In the genomic region with DNA sequence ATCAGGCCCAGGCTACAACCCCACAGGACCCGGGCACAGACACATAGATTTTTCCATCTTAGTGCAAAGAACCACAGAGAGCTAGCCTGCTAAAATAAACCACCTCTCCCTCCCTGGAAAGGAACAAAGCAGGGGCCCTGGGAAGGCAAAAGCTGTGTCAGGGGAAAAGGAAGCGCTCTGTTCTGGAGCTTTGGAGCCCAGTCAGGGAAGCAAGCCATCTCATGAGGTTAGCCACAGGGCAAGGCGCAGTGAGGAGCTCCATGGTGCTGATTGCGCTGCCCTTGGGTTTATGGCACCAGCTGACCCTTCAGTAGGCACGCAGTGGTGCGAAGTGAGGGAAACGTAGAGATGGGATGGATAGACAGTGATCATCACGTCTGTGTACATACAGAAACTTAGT, we compare ENCODE assay signal across 21 mouse cellular contexts. TPM values are rescaled to one million over a fixed set of nuclear protein-coding genes. Genes with fewer than 3 reads are reported as not detected.
DNase-seq lines count a peak whose midpoint lies in the region; ATAC-seq and TF ChIP-seq lines count a peak whose summit lies in the region.
"Had no signal": no experiment of that assay in that cellular context is flagged by ENCODE, and none has a peak within 500 bp of the region (broad histone marks: within the 10 kb centered on the region; RNA-seq: fewer than 3 reads in every experiment).

No protein-coding gene starts in this region.

- no peak overlapping the region for H3K9ac ChIP-seq in liver, embryonic 12.5 days
- no peak overlapping the region for H3K9ac ChIP-seq in liver, postnatal 0 days (replicated peaks)
- H3K9ac ChIP-seq: forebrain, embryonic 15.5 days; kidney, embryonic 15.5 days had no signal

- no peaks in the 10 kb centered on the region for H3K9me3 ChIP-seq in heart, embryonic 10.5 days
- no peaks in the 10 kb centered on the region for H3K9me3 ChIP-seq in liver, embryonic 12.5 days (replicated peaks)
- H3K9me3 ChIP-seq in liver, postnatal 0 days (ENCODE audit: low read length), result no peaks in the 10 kb centered on the region
- H3K9me3 ChIP-seq: forebrain, embryonic 15.5 days; hindbrain, embryonic 10.5 days; kidney, embryonic 15.5 days; limb, embryonic 10.5 days had no signal

- no peak for TF ChIP-seq EP300 in liver, postnatal 0 days (IDR thresholded peaks at IDR 0.05; ENCODE audit: low read depth)

- H3K4me1 ChIP-seq in heart, embryonic 10.5 days, result peaks cover 23% of the 10 kb centered on the region
- H3K4me1 ChIP-seq in liver, embryonic 12.5 days, result peaks cover 56% of the 10 kb centered on the region
- peaks cover 3% of the 10 kb centered on the region; the same call in 1 of the 2 replicates for H3K4me1 ChIP-seq in liver, postnatal 0 days (ENCODE audit: insufficient read depth)
- H3K4me1 ChIP-seq: forebrain, embryonic 15.5 days had no signal

- H3K36me3 ChIP-seq in heart, embryonic 10.5 days, result no peaks in the 10 kb centered on the region
- H3K36me3 ChIP-seq in liver, embryonic 12.5 days, result no peaks in the 10 kb centered on the region
- no peaks in the 10 kb centered on the region for H3K36me3 ChIP-seq in liver, postnatal 0 days (replicated peaks; ENCODE audit: insufficient read depth, low read length)
- H3K36me3 ChIP-seq: forebrain, embryonic 15.5 days; hindbrain, embryonic 10.5 days; kidney, embryonic 15.5 days; limb, embryonic 10.5 days had no signal

- peak overlapping the region; percentile 37; the same call in 1 of the 2 replicates for H3K27ac ChIP-seq in heart, embryonic 10.5 days
- H3K27ac ChIP-seq in liver, embryonic 12.5 days, result 0 out of 2 replicates have a peak overlapping the region, but pooled peaks have one; percentile 3
- no peak overlapping the region for H3K27ac ChIP-seq in liver, postnatal 0 days (ENCODE audit: low read depth)
- peak overlapping the region; percentile 83 for H3K27ac ChIP-seq in gastrocnemius, adult 2 months
- H3K27ac ChIP-seq: forebrain, embryonic 15.5 days; hindbrain, embryonic 10.5 days; hindbrain, postnatal 0 days; kidney, embryonic 15.5 days; left cerebral cortex, adult 2 months; limb, embryonic 10.5 days had no signal

- intact Hi-C loops in gastrocnemius, adult 2 months (cut with DNase I), result no loop called here
- intact Hi-C loops in gastrocnemius, postnatal 14 days (cut with DNase I; ENCODE audit: low total_unique reads), result no loop called here

- DNase-seq in heart, embryonic 10.5 days (ENCODE audit: low spot score), result no peak
- no peak for DNase-seq in heart, adult 18-20 months
- DNase-seq in liver, postnatal 0 days, result no peak
- peak; percentile 86 for DNase-seq in gastrocnemius, adult 2 months
- peak; percentile 48 for DNase-seq in gastrocnemius, postnatal 14 days
- DNase-seq in thymus, postnatal 4 days, result no peak
- DNase-seq: cerebellum, postnatal 10 days; embryo, embryonic 11 days; kidney, postnatal 4 days; layer of hippocampus, adult 9-11 months; lung, adult 2 months; retina, postnatal 1 day; thymus, adult 18-20 months had no signal

- no peak overlapping the region for H3K4me2 ChIP-seq in liver, embryonic 12.5 days
- H3K4me2 ChIP-seq in liver, postnatal 0 days (ENCODE audit: low read depth, low read length), result no peak overlapping the region
- H3K4me2 ChIP-seq: forebrain, embryonic 15.5 days; kidney, embryonic 15.5 days had no signal

- 88% methylated on average over 8 of the region's 8 CpGs for WGBS in heart, embryonic 10.5 days
- WGBS in liver, embryonic 12.5 days (ENCODE audit: insufficient replicate concordance), result 84% methylated on average over 8 of the region's 8 CpGs
- WGBS in liver, postnatal 0 days (ENCODE audit: insufficient replicate concordance), result 88% methylated on average over 8 of the region's 8 CpGs

- no peak for TF ChIP-seq CTCF in liver, postnatal 0 days (IDR thresholded peaks at IDR 0.05; ENCODE audit: low read depth)
- TF ChIP-seq CTCF in gastrocnemius, adult 2 months (IDR thresholded peaks at IDR 0.05), result no peak

- H3K4me3 ChIP-seq in heart, embryonic 10.5 days, result no peak overlapping the region
- H3K4me3 ChIP-seq in liver, embryonic 12.5 days, result no peak overlapping the region
- no peak overlapping the region for H3K4me3 ChIP-seq in liver, postnatal 0 days (ENCODE audit: low read depth, low read length)
- H3K4me3 ChIP-seq in gastrocnemius, adult 2 months, result no peak overlapping the region
- H3K4me3 ChIP-seq: forebrain, embryonic 15.5 days; hindbrain, embryonic 10.5 days; kidney, embryonic 15.5 days; left cerebral cortex, adult 2 months; limb, embryonic 10.5 days had no signal

- ATAC-seq in liver, embryonic 12.5 days, result no peak
- no peak for ATAC-seq in liver, postnatal 0 days
- ATAC-seq: forebrain, embryonic 15.5 days; hindbrain, postnatal 0 days; intestine, postnatal 0 days had no signal

- no peaks in the 10 kb centered on the region for H3K27me3 ChIP-seq in heart, embryonic 10.5 days (ENCODE audit: insufficient read depth, poor library complexity, severe bottlenecking)
- H3K27me3 ChIP-seq in liver, embryonic 12.5 days (replicated peaks), result no peaks in the 10 kb centered on the region
- H3K27me3 ChIP-seq in liver, postnatal 0 days (ENCODE audit: insufficient read depth, low read length), result no peaks in the 10 kb centered on the region
- H3K27me3 ChIP-seq: forebrain, embryonic 15.5 days; kidney, embryonic 15.5 days had no signal

RNA-seq across cellular contexts. Expression of a gene that starts 16.2 kb away (rescaled TPM):
- 24.4 and 33.3 TPM in 2 replicates for polyA plus RNA-seq in heart, embryonic 10.5 days (2016; fragmentation: Nextera tagmentation; extraction: Ambion mirVana)
- total RNA-seq in heart, adult 18-20 months (2021), result 10 to 100 TPM; 37.7 to 38.9 TPM
- 45.4 and 46.8 TPM in 2 replicates for polyA plus RNA-seq in liver, embryonic 12.5 days (2016; fragmentation: Nextera tagmentation; extraction: Ambion mirVana)
- polyA plus RNA-seq in liver, postnatal 0 days (2015; fragmentation: Nextera tagmentation; extraction: Ambion mirVana), result 13.2 and 15.5 TPM in 2 replicates
- total RNA-seq in gastrocnemius, adult 2 months (2021), result 100 to 1,000 TPM; 130 to 135 TPM
- total RNA-seq in gastrocnemius, postnatal 14 days (2021), result 10 to 100 TPM; 69.3 to 72.8 TPM

RNA-seq across cellular contexts. Expression of a gene that starts 22.6 kb away (rescaled TPM):
- polyA plus RNA-seq in heart, embryonic 10.5 days (2016; fragmentation: Nextera tagmentation; extraction: Ambion mirVana), result 6.0 and 6.7 TPM in 2 replicates
- total RNA-seq in heart, adult 18-20 months (2021), result 1 to 10 TPM; 2.9 to 3.4 TPM
- 6.3 and 7.2 TPM in 2 replicates for polyA plus RNA-seq in liver, embryonic 12.5 days (2016; fragmentation: Nextera tagmentation; extraction: Ambion mirVana)
- polyA plus RNA-seq in liver, postnatal 0 days (2015; fragmentation: Nextera tagmentation; extraction: Ambion mirVana), result 10.9 and 12.6 TPM in 2 replicates
- total RNA-seq in gastrocnemius, adult 2 months (2021), result 1 to 10 TPM; 2.8 to 3.3 TPM
- 1 to 10 TPM; 2.4 to 3.6 TPM for total RNA-seq in gastrocnemius, postnatal 14 days (2021)

RNA-seq across cellular contexts. Expression of a gene that starts 22.7 kb away (rescaled TPM):
- polyA plus RNA-seq in heart, embryonic 10.5 days (2016; fragmentation: Nextera tagmentation; extraction: Ambion mirVana), result 58.0 and 62.4 TPM in 2 replicates
- total RNA-seq in heart, adult 18-20 months (2021), result 10 to 100 TPM; 34.3 to 36.7 TPM
- polyA plus RNA-seq in liver, embryonic 12.5 days (2016; fragmentation: Nextera tagmentation; extraction: Ambion mirVana), result 60.8 and 65.1 TPM in 2 replicates
- polyA plus RNA-seq in liver, postnatal 0 days (2015; fragmentation: Nextera tagmentation; extraction: Ambion mirVana), result 87.5 and 93.7 TPM in 2 replicates
- 10 to 100 TPM; 20.6 to 21.6 TPM for total RNA-seq in gastrocnemius, adult 2 months (2021)
- total RNA-seq in gastrocnemius, postnatal 14 days (2021), result 10 to 100 TPM; 32.2 to 36.5 TPM

RNA-seq across cellular contexts. Expression of a gene that starts 58.7 kb away (rescaled TPM):
- polyA plus RNA-seq in heart, embryonic 10.5 days (2016; fragmentation: Nextera tagmentation; extraction: Ambion mirVana), result 21.0 and 27.2 TPM in 2 replicates
- total RNA-seq in heart, adult 18-20 months (2021), result 10 to 100 TPM; 11.3 to 12.2 TPM
- polyA plus RNA-seq in liver, embryonic 12.5 days (2016; fragmentation: Nextera tagmentation; extraction: Ambion mirVana), result 50.8 and 53.0 TPM in 2 replicates
- 18.2 and 19.5 TPM in 2 replicates for polyA plus RNA-seq in liver, postnatal 0 days (2015; fragmentation: Nextera tagmentation; extraction: Ambion mirVana)
- total RNA-seq in gastrocnemius, adult 2 months (2021), result 1 to 10 TPM; 3.4 to 3.7 TPM
- 1 to 10 TPM; 2.6 to 3.1 TPM for total RNA-seq in gastrocnemius, postnatal 14 days (2021)

Comparison
In these comparisons a context has a peak if more than half of its experiments do, and no peak if none do; other contexts are left out.
1. DNase-seq: peak in gastrocnemius, adult 2 months (single experiment) and gastrocnemius, postnatal 14 days (single experiment); none in heart, embryonic 10.5 days (single experiment), heart, adult 18-20 months (0 of 2), liver, postnatal 0 days (single experiment) and thymus, postnatal 4 days (single experiment).